In the genomic region with DNA sequence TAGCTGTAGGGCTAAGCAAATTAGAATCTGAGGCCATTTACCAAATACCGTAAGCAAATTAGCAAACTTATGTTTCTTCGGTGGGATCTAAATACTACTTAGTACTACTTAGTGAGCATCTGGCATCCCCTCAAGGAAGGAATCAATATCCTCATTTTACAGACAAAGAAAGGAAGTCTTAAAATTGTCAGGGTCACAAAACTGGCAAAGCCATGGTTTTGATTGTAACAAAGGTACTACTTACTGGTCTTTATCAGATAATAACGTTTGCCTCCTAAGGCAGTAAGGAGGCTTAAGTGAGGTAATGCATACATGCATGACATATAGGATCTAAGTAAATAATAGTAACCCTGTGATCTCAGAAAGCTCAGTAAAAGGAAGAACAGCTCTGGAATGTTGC, we compare ENCODE assay signal across 8 mouse cellular contexts. TPM values are rescaled to one million over a fixed set of nuclear protein-coding genes. Genes with fewer than 3 reads are reported as not detected.
DNase-seq lines count a peak whose midpoint lies in the region; ATAC-seq lines count a peak whose summit lies in the region.

No protein-coding gene starts in this region.

- no peaks in the 10 kb centered on the region for H3K9me3 ChIP-seq in heart, embryonic 16.5 days (replicated peaks; ENCODE audit: control insufficient read depth, low read length)
- H3K9me3 ChIP-seq in embryonic facial prominence, embryonic 10.5 days, result no peaks in the 10 kb centered on the region
- no peaks in the 10 kb centered on the region for H3K9me3 ChIP-seq in intestine, embryonic 14.5 days (ENCODE audit: control insufficient read depth, low read length)
- H3K9me3 ChIP-seq in midbrain, embryonic 16.5 days (replicated peaks; ENCODE audit: control insufficient read depth, low read length, poor library complexity, severe bottlenecking), result no peaks in the 10 kb centered on the region

- no peak for ATAC-seq in heart, embryonic 16.5 days (replicated peaks; ENCODE audit: extremely low read depth, insufficient read depth, low FRiP score)
- ATAC-seq in intestine, embryonic 14.5 days (replicated peaks; ENCODE audit: low FRiP score, low TSS enrichment, low read depth), result no peak
- ATAC-seq in midbrain, embryonic 16.5 days, result no peak

- peak overlapping the region; percentile 88 for H3K4me2 ChIP-seq in heart, embryonic 16.5 days (ENCODE audit: low read depth, low read length)
- peak overlapping the region; percentile 81 for H3K4me2 ChIP-seq in intestine, embryonic 14.5 days (ENCODE audit: low read length)
- H3K4me2 ChIP-seq in midbrain, embryonic 16.5 days (ENCODE audit: low read length), result peak overlapping the region; percentile 74

- 47% methylated on average over 3 of the region's 3 CpGs for WGBS in heart, embryonic 16.5 days
- WGBS in embryonic facial prominence, embryonic 10.5 days, result 65% methylated on average over 3 of the region's 3 CpGs
- WGBS in intestine, embryonic 14.5 days, result 45% methylated on average over 3 of the region's 3 CpGs
- 58% methylated on average over 3 of the region's 3 CpGs for WGBS in midbrain, embryonic 16.5 days

- H3K9ac ChIP-seq in heart, embryonic 16.5 days (ENCODE audit: low read length), result peak overlapping the region; percentile 98
- H3K9ac ChIP-seq in intestine, embryonic 14.5 days (ENCODE audit: low read length), result no peak overlapping the region
- no peak overlapping the region for H3K9ac ChIP-seq in midbrain, embryonic 16.5 days (ENCODE audit: low read depth, low read length)

- no peaks in the 10 kb centered on the region for H3K27me3 ChIP-seq in heart, embryonic 16.5 days (ENCODE audit: control insufficient read depth, insufficient read depth, low read length)
- H3K27me3 ChIP-seq in embryonic facial prominence, embryonic 10.5 days (replicated peaks; ENCODE audit: low read depth, poor library complexity, severe bottlenecking), result no peaks in the 10 kb centered on the region
- no peaks in the 10 kb centered on the region for H3K27me3 ChIP-seq in intestine, embryonic 14.5 days (replicated peaks; ENCODE audit: control insufficient read depth, insufficient read depth, low read length)
- H3K27me3 ChIP-seq in midbrain, embryonic 16.5 days (ENCODE audit: control insufficient read depth, insufficient read depth, low read depth, low read length), result no peaks in the 10 kb centered on the region

- DNase-seq in heart, adult 9 months (ENCODE audit: low spot score in 2 of 2), result no peak
- DNase-seq in embryonic facial prominence, embryonic 10.5 days (ENCODE audit: low spot score), result no peak
- no peak for DNase-seq in intestine, embryonic 14.5 days (ENCODE audit: low spot score)
- no peak for DNase-seq in layer of hippocampus, adult 18-20 months (ENCODE audit: low spot score in 2 of 2)
- DNase-seq in frontal cortex, postnatal 14 days (ENCODE audit: low spot score in 2 of 2), result no peak
- no peak for DNase-seq in frontal cortex, adult 2 months (ENCODE audit: extremely low spot score in 1 of 2, low spot score in 1 of 2)

- no peak overlapping the region; the same call in 1 of the 2 replicates for H3K27ac ChIP-seq in heart, embryonic 16.5 days (ENCODE audit: low read length)
- H3K27ac ChIP-seq in embryonic facial prominence, embryonic 10.5 days (replicated peaks), result peak overlapping the region; percentile 94
- H3K27ac ChIP-seq in intestine, embryonic 14.5 days (ENCODE audit: low read depth), result peak overlapping the region; percentile 93
- peak overlapping the region; percentile 97; the same call in 1 of the 2 replicates for H3K27ac ChIP-seq in midbrain, embryonic 16.5 days (ENCODE audit: low read length)

- peaks cover 9% of the 10 kb centered on the region for H3K36me3 ChIP-seq in heart, embryonic 16.5 days (ENCODE audit: control insufficient read depth, insufficient read depth)
- H3K36me3 ChIP-seq in embryonic facial prominence, embryonic 10.5 days (replicated peaks), result peaks cover 25% of the 10 kb centered on the region
- peaks cover 21% of the 10 kb centered on the region for H3K36me3 ChIP-seq in intestine, embryonic 14.5 days (ENCODE audit: control insufficient read depth, insufficient read depth, low read length)
- peaks cover 7% of the 10 kb centered on the region; the same call in 1 of the 2 replicates for H3K36me3 ChIP-seq in midbrain, embryonic 16.5 days (ENCODE audit: control insufficient read depth, insufficient read depth, low read length)

- peaks cover 24% of the 10 kb centered on the region for H3K4me1 ChIP-seq in heart, embryonic 16.5 days (ENCODE audit: control insufficient read depth, insufficient read depth, low read length)
- H3K4me1 ChIP-seq in embryonic facial prominence, embryonic 10.5 days, result peaks cover 38% of the 10 kb centered on the region
- peaks cover 23% of the 10 kb centered on the region for H3K4me1 ChIP-seq in intestine, embryonic 14.5 days (replicated peaks; ENCODE audit: control insufficient read depth, insufficient read depth, low read length)
- peaks cover 35% of the 10 kb centered on the region for H3K4me1 ChIP-seq in midbrain, embryonic 16.5 days (ENCODE audit: control insufficient read depth, insufficient read depth, low read length)

- H3K4me3 ChIP-seq in heart, embryonic 16.5 days (ENCODE audit: low read length), result peak overlapping the region; percentile 99
- H3K4me3 ChIP-seq in embryonic facial prominence, embryonic 10.5 days, result peak overlapping the region; percentile 72
- peak overlapping the region; percentile 96 for H3K4me3 ChIP-seq in intestine, embryonic 14.5 days (ENCODE audit: low read depth, low read length)
- peak overlapping the region; percentile 95; the same call in 1 of the 2 replicates for H3K4me3 ChIP-seq in midbrain, embryonic 16.5 days (ENCODE audit: low read depth, low read length)

RNA-seq across cellular contexts. Expression of gene Lsm12, which starts 0.6 kb away (rescaled TPM):
- 60.5 and 77.2 TPM in 2 replicates for polyA plus RNA-seq in heart, embryonic 16.5 days (2015; fragmentation: Nextera tagmentation; extraction: Ambion mirVana)
- polyA plus RNA-seq in embryonic facial prominence, embryonic 10.5 days (2016; fragmentation: Nextera tagmentation; extraction: Ambion mirVana), result 145 and 155 TPM in 2 replicates
- polyA plus RNA-seq in intestine, embryonic 14.5 days (2014; fragmentation: Nextera tagmentation; extraction: Ambion mirVana), result 88.4 and 89.9 TPM in 2 replicates
- polyA plus RNA-seq in midbrain, embryonic 16.5 days (2015; fragmentation: Nextera tagmentation; extraction: Ambion mirVana), result 87.8 and 95.3 TPM in 2 replicates
- total RNA-seq in layer of hippocampus, adult 18-20 months (2021), result 10 to 100 TPM; 59.3 to 59.4 TPM
- polyA plus RNA-seq in frontal cortex, adult 2 months (2012; rRNA removed), result 32.9 and 35.5 TPM in 2 replicates

RNA-seq across cellular contexts. Expression of gene G6pc3, which starts 3.7 kb away (rescaled TPM):
- polyA plus RNA-seq in heart, embryonic 16.5 days (2015; fragmentation: Nextera tagmentation; extraction: Ambion mirVana), result 24.4 and 25.0 TPM in 2 replicates
- 38.2 and 39.6 TPM in 2 replicates for polyA plus RNA-seq in embryonic facial prominence, embryonic 10.5 days (2016; fragmentation: Nextera tagmentation; extraction: Ambion mirVana)
- 36.0 and 37.4 TPM in 2 replicates for polyA plus RNA-seq in intestine, embryonic 14.5 days (2014; fragmentation: Nextera tagmentation; extraction: Ambion mirVana)
- polyA plus RNA-seq in midbrain, embryonic 16.5 days (2015; fragmentation: Nextera tagmentation; extraction: Ambion mirVana), result 39.0 and 42.9 TPM in 2 replicates
- total RNA-seq in layer of hippocampus, adult 18-20 months (2021), result 10 to 100 TPM; 61.0 to 65.1 TPM
- polyA plus RNA-seq in frontal cortex, adult 2 months (2012; rRNA removed), result 87.5 and 91.4 TPM in 2 replicates

RNA-seq across cellular contexts. Expression of gene Tmem101, which starts 29.5 kb away (rescaled TPM):
- polyA plus RNA-seq in heart, embryonic 16.5 days (2015; fragmentation: Nextera tagmentation; extraction: Ambion mirVana), result 33.9 and 35.3 TPM in 2 replicates
- polyA plus RNA-seq in embryonic facial prominence, embryonic 10.5 days (2016; fragmentation: Nextera tagmentation; extraction: Ambion mirVana), result 35.0 and 38.0 TPM in 2 replicates
- 22.6 and 27.1 TPM in 2 replicates for polyA plus RNA-seq in intestine, embryonic 14.5 days (2014; fragmentation: Nextera tagmentation; extraction: Ambion mirVana)
- 45.8 and 46.5 TPM in 2 replicates for polyA plus RNA-seq in midbrain, embryonic 16.5 days (2015; fragmentation: Nextera tagmentation; extraction: Ambion mirVana)
- total RNA-seq in layer of hippocampus, adult 18-20 months (2021), result 10 to 100 TPM; 25.0 to 27.2 TPM
- 28.1 TPM in 2 replicates for polyA plus RNA-seq in frontal cortex, adult 2 months (2012; rRNA removed)

RNA-seq across cellular contexts. Expression of gene Nags, which starts 40.4 kb away (rescaled TPM):
- polyA plus RNA-seq in heart, embryonic 16.5 days (2015; fragmentation: Nextera tagmentation; extraction: Ambion mirVana), result 0.14 and 0.29 TPM in 2 replicates
- polyA plus RNA-seq in embryonic facial prominence, embryonic 10.5 days (2016; fragmentation: Nextera tagmentation; extraction: Ambion mirVana), result not detected in 2 replicates
- polyA plus RNA-seq in intestine, embryonic 14.5 days (2014; fragmentation: Nextera tagmentation; extraction: Ambion mirVana), result 1.7 and 3.4 TPM in 2 replicates
- polyA plus RNA-seq in midbrain, embryonic 16.5 days (2015; fragmentation: Nextera tagmentation; extraction: Ambion mirVana), result 0.20 TPM in 1 of 2 replicates, not detected in the other
- total RNA-seq in layer of hippocampus, adult 18-20 months (2021), result not detected
- polyA plus RNA-seq in frontal cortex, adult 2 months (2012; rRNA removed), result 0.04 and 0.06 TPM in 2 replicates

RNA-seq across cellular contexts. Expression of gene Hdac5, which starts 44.3 kb away (rescaled TPM):
- 86.7 and 96.4 TPM in 2 replicates for polyA plus RNA-seq in heart, embryonic 16.5 days (2015; fragmentation: Nextera tagmentation; extraction: Ambion mirVana)
- polyA plus RNA-seq in embryonic facial prominence, embryonic 10.5 days (2016; fragmentation: Nextera tagmentation; extraction: Ambion mirVana), result 49.6 and 52.9 TPM in 2 replicates
- polyA plus RNA-seq in intestine, embryonic 14.5 days (2014; fragmentation: Nextera tagmentation; extraction: Ambion mirVana), result 45.4 and 53.2 TPM in 2 replicates
- polyA plus RNA-seq in midbrain, embryonic 16.5 days (2015; fragmentation: Nextera tagmentation; extraction: Ambion mirVana), result 74.4 and 76.3 TPM in 2 replicates
- total RNA-seq in layer of hippocampus, adult 18-20 months (2021), result 100 to 1,000 TPM; 258 to 266 TPM
- 256 and 323 TPM in 2 replicates for polyA plus RNA-seq in frontal cortex, adult 2 months (2012; rRNA removed)
